Mouse (Mus musculus): Measurements from ENCODE around the gene Dera. TPM values are rescaled to one million over a fixed set of nuclear protein-coding genes. Genes with fewer than 3 reads are reported as not detected.

Dera gene
- polyA plus RNA-seq, 1 experiment from 2014 or later, result 47.1 TPM

DNA sequence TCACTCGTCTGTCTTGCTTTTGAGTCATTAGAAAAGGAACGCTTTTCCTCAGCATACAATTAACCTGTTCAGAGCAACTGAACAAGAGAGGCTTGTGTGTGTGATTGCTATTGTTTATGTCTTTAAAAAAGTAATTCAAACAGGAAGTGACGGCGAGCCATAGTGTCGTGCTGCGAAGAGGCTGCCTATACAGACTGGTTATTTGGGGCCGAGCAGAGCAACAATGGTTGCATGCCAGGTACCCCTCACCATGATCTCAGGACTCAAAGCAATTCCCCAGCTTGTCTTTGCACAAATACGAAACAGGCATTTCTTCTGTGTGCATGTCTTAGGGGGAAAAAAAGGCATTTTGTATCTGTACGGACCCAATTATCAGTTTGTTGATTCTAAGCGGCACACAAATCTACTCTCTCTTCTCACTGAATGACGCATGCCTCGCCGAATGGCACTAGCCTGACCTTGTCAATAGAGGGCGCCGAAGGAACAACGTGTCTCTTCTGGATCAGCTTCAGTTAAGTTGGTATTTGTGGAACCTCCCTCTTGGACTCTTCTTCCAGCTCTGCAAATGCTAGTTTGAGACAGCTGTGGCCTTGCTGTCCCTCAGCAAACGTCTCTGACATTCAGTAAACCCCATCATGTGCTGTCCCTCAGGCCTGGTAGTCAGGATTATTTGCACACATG lies 117.8 kb downstream of the Dera start:
- Histone ChIP-seq H3K9ac (ENCODE audit: low read length) (no peak overlapping the region), H3K4me2 (replicated peaks; ENCODE audit: low read depth) (no peak overlapping the region; the same call in 1 of the 2 replicates), H3K4me3 (ENCODE audit: low read depth, low read length) (no peak overlapping the region), H3K27me3 (ENCODE audit: control insufficient read depth, insufficient read depth, low read length) (no peaks in the 10 kb centered on the region), H3K4me1 (replicated peaks; ENCODE audit: control insufficient read depth, insufficient read depth) (no peaks in the 10 kb centered on the region), H3K36me3 (ENCODE audit: control insufficient read depth, insufficient read depth, low read length) (no peaks in the 10 kb centered on the region), H3K9me3 (ENCODE audit: control insufficient read depth, low read length) (no peaks in the 10 kb centered on the region), H3K27ac (replicated peaks) (no peak overlapping the region)
- TF ChIP-seq EP300 (optimal IDR thresholded peaks at IDR 0.05) (no peak), CTCF (IDR thresholded peaks at IDR 0.05; ENCODE audit: low read depth) (peak; percentile 84)
- DNase-seq (ENCODE audit: low spot score), result peak; percentile 69
- peak; percentile 65; the same call in 1 of the 2 replicates for ATAC-seq (ENCODE audit: low FRiP score, low TSS enrichment)
- 25% methylated on average over 17 of the region's 17 CpGs for WGBS

GRCm38 (mm10) chr6:137874471-137875244 lies 120.3 kb downstream of the Dera start:
- ATAC-seq (ENCODE audit: low FRiP score, low TSS enrichment) (peak; percentile 38; the same call in 1 of the 2 replicates), DNase-seq (ENCODE audit: low spot score) (peak; percentile 17)
- Histone ChIP-seq H3K27ac (replicated peaks) (no peak overlapping the region), H3K36me3 (ENCODE audit: control insufficient read depth, insufficient read depth, low read length) (no peaks in the 10 kb centered on the region), H3K4me2 (replicated peaks; ENCODE audit: low read depth) (no peak overlapping the region), H3K4me3 (ENCODE audit: low read depth, low read length) (no peak overlapping the region), H3K4me1 (replicated peaks; ENCODE audit: control insufficient read depth, insufficient read depth) (no peaks in the 10 kb centered on the region), H3K27me3 (ENCODE audit: control insufficient read depth, insufficient read depth, low read length) (no peaks in the 10 kb centered on the region), H3K9ac (ENCODE audit: low read length) (no peak overlapping the region), H3K9me3 (ENCODE audit: control insufficient read depth, low read length) (no peaks in the 10 kb centered on the region)
- no peak for TF ChIP-seq EP300 (optimal IDR thresholded peaks at IDR 0.05)
- no peak for TF ChIP-seq CTCF (IDR thresholded peaks at IDR 0.05; ENCODE audit: low read depth)
- WGBS, result 50% methylated on average over 8 of the region's 8 CpGs

DNA sequence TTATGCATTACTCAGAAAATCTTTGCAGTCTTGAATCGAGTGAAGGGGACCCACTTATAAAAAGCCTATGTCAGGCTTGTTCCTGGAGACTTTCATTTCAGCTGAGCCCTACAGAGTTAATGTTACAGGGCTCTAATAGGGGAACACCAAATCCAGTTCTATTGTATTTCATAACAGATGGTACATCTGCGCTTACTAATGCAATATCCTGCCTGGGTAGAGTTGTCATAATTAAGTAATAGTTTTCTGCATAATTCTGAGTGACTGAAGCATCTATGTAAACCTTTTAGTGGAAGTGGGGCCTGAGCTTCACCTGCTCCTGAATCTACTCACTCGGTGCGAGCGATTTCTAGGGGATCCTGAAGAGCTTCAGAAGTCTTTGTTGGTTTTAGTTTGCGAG lies 131.3 kb downstream of the Dera start:
- ATAC-seq (ENCODE audit: low FRiP score, low TSS enrichment) (no peak), DNase-seq (ENCODE audit: low spot score) (no peak)
- 75% methylated on average over 6 of the region's 6 CpGs for WGBS
- Histone ChIP-seq H3K9me3 (ENCODE audit: control insufficient read depth, low read length) (no peaks in the 10 kb centered on the region), H3K27ac (replicated peaks) (no peak overlapping the region), H3K36me3 (ENCODE audit: control insufficient read depth, insufficient read depth, low read length) (no peaks in the 10 kb centered on the region), H3K4me2 (replicated peaks; ENCODE audit: low read depth) (no peak overlapping the region), H3K27me3 (ENCODE audit: control insufficient read depth, insufficient read depth, low read length) (no peaks in the 10 kb centered on the region), H3K4me1 (replicated peaks; ENCODE audit: control insufficient read depth, insufficient read depth) (no peaks in the 10 kb centered on the region), H3K9ac (ENCODE audit: low read length) (no peak overlapping the region), H3K4me3 (ENCODE audit: low read depth, low read length) (no peak overlapping the region)
- TF ChIP-seq EP300 (optimal IDR thresholded peaks at IDR 0.05) (no peak), CTCF (IDR thresholded peaks at IDR 0.05; ENCODE audit: low read depth) (no peak)

DNA sequence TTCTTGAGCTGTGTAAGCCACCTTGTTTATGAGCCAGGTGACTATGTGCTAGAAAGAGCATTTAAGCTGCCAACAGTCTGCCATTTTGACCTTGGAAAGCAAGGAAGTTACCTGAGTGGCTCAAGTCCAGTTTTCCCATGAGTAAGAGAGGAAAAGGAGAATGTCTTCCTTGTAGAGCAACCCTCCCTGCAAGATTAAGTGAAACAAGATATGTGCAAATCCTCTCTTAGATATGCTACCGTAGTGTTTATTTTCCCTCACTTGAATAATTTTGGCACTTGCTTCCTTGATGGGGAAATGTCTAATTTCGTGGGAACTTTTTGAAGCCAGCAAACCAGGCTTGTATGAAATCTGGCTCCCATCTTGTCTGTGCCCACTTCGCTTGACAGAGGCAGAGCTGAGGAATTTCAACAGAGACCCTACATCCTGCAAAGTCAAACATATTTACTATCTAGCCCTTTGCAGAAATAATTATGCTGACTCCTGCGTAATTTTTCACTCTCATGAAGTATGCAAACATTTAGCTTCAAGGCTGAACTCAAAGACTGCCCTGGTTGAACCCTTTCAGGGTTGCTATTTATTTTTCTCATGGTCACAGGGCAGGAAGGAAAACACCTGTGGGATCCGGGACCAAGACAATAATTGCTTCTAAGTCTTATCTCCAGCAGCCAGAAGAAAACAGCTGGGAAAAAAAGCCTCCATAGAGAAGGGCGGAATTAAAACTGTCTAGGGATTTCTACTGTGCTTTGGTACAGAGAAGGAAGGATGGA lies 132.0 kb downstream of the Dera start:
- DNase-seq (ENCODE audit: low spot score) (no peak), ATAC-seq (ENCODE audit: low FRiP score, low TSS enrichment) (no peak)
- Histone ChIP-seq H3K9ac (ENCODE audit: low read length) (no peak overlapping the region), H3K9me3 (ENCODE audit: control insufficient read depth, low read length) (no peaks in the 10 kb centered on the region), H3K27me3 (ENCODE audit: control insufficient read depth, insufficient read depth, low read length) (no peaks in the 10 kb centered on the region), H3K27ac (replicated peaks) (no peak overlapping the region), H3K4me3 (ENCODE audit: low read depth, low read length) (no peak overlapping the region), H3K4me1 (replicated peaks; ENCODE audit: control insufficient read depth, insufficient read depth) (no peaks in the 10 kb centered on the region), H3K36me3 (ENCODE audit: control insufficient read depth, insufficient read depth, low read length) (no peaks in the 10 kb centered on the region), H3K4me2 (replicated peaks; ENCODE audit: low read depth) (no peak overlapping the region)
- 19% methylated on average over 6 of the region's 6 CpGs for WGBS
- TF ChIP-seq CTCF (IDR thresholded peaks at IDR 0.05; ENCODE audit: low read depth) (no peak), EP300 (optimal IDR thresholded peaks at IDR 0.05) (no peak)

DNA sequence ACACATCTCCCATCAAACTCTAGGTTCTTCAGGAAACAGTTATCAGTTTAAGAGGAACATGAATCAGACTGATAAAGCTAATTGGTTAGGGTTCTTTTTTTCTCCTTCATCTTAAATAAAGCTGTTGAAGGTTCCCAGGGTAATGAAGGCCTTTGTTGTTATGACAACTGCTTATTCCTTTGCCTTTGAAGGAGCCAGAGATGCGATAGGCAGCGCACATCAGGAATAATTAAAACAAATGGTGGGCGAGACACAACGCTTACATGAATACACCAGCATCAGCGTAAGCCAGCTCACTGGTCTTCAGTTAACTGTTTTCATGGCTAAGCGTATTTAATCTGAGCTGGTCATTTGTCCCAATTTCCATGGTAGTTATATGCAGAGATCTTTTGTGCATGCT lies 132.9 kb downstream of the Dera start:
- Histone ChIP-seq H3K4me3 (ENCODE audit: low read depth, low read length) (no peak overlapping the region), H3K9me3 (ENCODE audit: control insufficient read depth, low read length) (no peaks in the 10 kb centered on the region), H3K27me3 (ENCODE audit: control insufficient read depth, insufficient read depth, low read length) (no peaks in the 10 kb centered on the region), H3K27ac (replicated peaks) (no peak overlapping the region), H3K4me1 (replicated peaks; ENCODE audit: control insufficient read depth, insufficient read depth) (no peaks in the 10 kb centered on the region), H3K4me2 (replicated peaks; ENCODE audit: low read depth) (no peak overlapping the region), H3K9ac (ENCODE audit: low read length) (no peak overlapping the region), H3K36me3 (ENCODE audit: control insufficient read depth, insufficient read depth, low read length) (no peaks in the 10 kb centered on the region)
- WGBS, result 73% methylated on average over 6 of the region's 6 CpGs
- DNase-seq (ENCODE audit: low spot score) (no peak), ATAC-seq (ENCODE audit: low FRiP score, low TSS enrichment) (no peak)
- TF ChIP-seq EP300 (optimal IDR thresholded peaks at IDR 0.05) (no peak), CTCF (IDR thresholded peaks at IDR 0.05; ENCODE audit: low read depth) (no peak)
